Mouse (Mus musculus) heart, adult 9 months (tissue): ENCODE measurements around the gene Stat3.

Source experiments
- DNase-seq, 2 experiments: peaks; one replicate each; pipeline ENCODE4 v3.0.0; 2022; ENCODE audit warnings: low spot score in 2 of 2

Gene Stat3

DNA sequence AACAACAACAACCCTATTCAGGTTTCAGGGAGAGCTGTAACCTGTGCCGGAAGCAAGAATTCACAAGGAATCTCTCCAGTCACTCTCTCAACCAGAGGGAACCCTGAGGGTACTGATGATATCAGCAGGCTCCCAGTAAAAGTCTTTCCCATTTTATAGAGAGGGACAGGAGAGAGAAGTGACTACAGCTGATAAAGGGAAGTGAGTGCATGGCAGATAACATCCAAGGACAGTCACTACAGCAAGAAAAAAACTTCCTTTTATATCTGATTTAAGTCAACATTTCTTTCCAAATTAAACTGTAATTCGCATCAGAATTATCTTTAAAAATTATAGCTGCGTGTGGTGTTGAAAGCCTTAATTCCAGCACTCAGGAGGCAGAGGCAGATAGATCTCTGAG lies 12.0 kb downstream of the Stat3 start:
- DNase-seq = no peak

DNA sequence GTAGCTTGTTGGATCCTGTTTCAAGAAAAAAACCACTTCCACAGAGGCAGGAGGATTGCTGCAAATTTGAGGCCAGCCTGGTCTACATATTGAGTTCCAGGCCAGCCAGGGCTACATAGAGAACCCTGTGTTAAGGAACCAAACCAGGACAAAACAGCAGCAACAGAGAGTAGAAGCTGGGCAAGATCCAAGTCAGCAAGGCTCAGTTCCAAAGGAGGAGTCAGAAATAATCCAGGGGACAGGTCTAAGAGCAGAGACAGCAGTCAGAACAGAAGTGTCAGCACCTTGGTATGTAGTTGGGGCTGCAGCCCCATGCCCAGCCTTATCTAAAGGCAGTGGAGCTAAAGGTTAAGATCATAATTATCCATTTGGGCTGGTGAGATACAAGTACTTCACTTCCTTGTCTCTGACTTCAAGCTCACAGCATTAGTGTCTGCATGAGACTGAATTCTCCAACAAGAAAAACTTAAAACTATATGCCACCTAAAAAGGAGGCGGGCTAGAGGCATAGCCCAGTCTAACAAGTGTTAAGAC lies 14.9 kb downstream of the Stat3 start:
- no peak for DNase-seq

DNA sequence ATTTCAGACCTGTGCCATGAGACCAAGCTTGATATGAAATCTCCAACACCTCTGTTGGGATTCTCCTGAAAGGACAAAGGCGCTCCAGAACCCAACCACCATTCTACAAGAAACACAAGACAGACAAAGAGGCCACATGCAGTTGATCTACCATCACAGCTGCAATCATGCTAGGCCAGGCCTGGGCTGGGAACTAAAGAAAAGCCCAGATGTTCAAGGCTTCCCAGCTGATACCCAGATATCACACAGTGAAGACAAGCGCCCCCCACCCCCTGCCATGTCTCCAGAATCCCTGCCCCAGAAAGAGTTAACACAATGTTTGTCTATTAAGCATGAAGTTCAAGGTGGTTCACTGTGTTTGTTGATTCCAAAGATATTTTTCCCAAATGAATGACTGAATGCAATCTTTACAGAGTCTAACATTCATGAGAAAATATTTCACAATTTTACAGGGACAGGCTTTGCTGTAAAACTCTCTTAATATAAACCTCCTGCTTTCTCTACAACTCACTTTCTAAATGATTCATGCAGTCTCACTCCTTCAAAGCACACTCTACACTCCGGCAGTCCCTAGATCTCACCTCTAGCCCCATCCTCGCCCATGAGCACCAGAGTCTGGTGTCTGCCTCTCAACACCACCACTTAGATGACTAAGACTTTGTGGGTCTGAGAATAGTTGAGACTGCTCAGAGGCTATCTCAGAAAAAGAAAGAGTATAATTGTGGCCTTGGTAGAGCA lies 18.3 kb downstream of the Stat3 start:
- DNase-seq = no peak

DNA sequence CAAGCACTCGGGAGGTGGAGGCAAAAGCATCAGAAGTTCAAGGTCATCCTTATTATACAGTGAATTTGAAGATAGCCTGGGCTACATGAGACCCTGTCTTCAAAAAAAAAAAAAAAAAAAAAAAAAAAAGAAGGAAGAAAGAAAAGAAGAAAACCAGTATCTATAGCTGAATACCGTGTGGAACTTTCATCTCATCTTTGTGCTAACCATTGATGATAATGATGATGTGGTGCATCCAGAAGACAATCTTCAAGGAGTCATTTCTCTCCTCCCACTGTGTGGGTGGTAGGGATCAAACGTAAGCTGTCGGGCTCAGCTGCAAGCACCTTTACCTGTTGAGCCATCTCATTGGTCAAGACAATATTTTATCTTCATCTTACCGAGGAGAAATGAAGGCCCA lies 21.3 kb downstream of the Stat3 start:
- no peak for DNase-seq

DNA sequence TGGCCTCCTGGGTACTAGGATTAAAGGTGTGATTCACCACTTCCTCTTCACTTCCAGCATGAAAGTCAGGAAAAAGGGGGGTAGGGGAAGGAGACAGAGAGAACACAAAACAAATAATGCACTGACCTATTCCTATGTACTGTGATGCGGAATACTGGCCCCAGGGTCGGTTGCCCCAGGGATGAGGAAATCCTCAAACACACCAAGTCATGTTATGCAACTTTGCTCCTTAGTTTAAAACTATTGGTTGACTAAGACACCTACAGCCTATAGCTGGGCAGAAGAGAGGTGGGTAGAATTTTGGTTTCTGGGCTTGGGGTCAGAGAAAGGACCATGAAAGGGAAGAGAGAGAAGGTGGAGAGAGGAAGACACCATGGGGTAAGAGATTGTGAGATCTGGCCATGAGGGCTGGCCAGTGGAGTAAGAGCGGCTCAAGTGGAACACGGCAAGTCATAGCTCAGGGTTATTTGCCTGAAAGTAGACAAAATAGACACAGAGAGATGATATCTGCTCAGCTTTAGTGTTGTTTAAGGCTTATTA lies 22.8 kb downstream of the Stat3 start:
- DNase-seq = no peak

DNA sequence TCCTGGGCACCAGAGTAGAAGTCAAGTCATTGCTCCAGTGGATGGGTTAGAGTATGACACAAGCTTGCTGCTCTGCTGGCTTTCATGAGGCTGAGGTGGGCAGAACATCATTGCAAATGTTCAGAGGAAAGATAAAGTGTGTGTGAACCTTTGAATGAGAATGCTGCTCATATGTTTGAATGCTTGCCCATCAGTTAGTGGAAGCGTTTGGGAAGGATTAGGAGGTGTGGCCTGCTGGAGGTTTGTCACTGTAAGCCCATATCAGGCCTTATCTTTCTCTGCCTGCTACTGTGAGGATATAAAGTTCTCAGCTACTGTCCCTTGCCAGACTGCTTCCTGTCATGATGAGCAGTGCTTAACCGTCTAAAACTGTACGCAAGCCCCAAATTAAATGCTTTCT lies 24.3 kb downstream of the Stat3 start:
- DNase-seq = no peak

DNA sequence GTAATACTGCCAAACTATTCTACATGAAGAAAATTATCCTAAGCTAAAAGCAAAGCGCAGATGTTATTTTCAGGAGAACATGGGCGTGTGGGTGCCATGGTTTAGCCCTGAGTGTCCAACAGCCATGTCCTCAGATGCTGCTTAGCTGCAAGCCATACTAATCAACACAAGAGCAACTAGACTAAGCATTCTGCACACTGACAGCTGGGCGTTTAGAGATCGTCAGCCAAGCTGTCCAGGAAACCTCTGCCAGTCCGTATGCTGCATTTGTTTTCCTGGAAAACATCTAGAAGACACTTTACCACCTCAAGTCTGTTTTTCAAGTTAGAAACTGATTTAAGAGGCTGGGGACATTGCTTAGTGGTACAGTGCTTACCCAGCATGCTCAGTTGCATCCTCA lies 24.9 kb downstream of the Stat3 start:
- DNase-seq = no peak

DNA sequence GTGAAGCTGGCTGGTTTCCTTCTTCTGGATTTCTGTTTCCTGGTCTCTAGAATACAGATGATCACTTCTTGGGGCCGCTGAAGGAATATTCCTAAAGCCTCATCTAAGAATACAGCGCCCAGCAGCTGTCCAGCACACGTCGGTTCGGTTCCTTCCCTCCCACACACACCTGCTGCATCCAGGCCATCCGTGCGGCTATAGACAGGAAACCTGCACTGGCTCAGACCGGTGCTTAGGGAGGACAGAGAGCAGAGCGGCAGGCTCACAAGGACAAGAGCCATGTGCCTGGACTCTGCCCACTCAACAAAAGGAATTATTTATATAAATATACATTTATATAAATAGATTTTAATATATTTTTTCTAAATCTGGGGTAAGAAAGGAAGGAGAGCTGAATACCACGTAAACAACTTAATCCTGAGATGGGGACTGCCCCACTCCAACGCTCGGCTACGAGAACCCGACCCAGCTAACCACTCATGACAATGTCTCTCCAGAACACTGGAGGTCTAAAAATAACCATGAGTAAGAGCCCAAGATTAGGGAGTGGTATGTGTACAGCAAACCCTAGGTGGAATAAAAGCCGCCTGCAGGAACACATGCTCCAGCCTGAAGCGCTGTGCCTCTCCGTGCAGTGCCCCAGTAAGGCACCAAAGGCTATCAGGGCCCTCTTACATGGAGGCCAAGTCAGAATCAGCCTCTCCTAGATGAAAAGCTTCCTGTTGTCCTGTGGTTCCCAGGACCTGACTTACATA lies 26.8 kb downstream of the Stat3 start:
- peak; percentile 56 to 59 for DNase-seq

DNA sequence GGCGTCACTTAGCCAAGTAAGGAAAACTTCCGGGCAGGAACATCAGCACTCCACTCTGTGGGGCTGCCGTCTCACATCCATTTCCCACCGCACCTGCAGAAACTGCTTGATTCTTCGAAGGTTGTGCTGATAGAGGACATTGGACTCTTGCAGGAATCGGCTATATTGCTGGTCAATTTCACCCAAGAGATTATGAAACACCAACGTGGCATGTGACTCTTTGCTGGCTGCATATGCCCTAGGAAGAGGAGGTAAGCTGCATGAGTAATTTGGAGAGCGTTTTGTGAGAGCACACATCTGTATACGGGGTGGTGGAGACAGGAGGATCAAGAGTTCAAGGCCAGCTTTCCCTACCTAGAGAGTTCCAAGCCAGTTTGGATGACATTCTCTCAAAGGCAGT lies 30.8 kb downstream of the Stat3 start:
- DNase-seq = no peak

DNA sequence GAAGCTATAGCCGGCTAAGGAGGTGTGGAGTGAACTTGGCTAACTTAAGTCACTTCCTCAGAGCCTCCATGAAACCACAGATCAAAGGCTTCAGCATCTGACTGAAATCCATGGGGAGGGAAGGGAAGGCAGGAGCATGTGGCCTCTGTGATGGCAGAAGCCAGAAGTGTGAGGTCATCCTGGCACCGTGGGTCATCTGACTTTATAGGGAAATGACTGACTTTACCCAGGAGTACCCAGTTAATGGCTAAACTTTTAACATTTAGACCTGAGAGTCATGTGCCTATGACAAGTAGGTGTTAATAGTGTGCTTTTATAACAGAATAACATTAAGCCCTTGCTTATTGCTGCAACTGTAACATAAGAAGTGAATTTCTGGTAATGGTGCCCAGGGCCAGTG lies 31.2 kb downstream of the Stat3 start:
- no peak for DNase-seq

DNA sequence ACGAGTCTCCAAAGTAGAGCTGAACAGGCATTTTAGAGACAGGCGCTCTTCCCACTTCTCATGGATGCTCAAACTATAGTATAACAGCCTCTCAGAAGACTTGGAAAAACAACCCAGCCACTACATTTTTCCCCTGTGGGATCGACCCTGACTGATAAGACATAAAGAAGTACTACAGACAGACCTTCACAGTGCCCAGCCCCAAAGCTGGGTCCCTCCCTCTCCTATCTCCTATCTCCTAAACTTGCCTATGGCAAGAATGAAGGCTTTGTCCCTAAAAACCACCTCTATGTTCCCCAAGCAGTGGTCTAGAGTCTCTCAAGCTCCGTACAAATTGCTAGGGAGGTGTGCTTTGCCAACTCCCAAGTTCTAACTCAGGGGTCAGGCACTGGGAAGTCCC lies 32.5 kb downstream of the Stat3 start:
- DNase-seq = no peak

DNA sequence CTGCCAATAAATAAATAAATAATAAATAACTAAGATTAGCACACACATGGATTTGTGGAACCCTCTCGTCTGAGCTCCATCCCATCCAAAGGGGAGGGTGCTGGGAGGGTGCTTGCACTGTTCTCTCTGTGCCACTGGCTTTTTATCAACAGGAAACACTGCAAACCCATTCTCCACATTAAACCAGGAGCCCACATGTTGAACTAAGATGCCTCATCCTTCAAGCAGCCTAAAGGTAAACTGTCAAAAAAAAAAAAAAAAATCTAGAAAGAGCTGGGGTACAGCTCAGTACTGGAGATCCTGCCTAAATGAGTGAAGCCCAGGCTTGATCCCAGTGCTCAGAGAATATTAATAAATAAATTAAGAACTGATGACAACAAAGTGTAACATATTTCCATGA lies 33.4 kb downstream of the Stat3 start:
- DNase-seq = no peak

DNA sequence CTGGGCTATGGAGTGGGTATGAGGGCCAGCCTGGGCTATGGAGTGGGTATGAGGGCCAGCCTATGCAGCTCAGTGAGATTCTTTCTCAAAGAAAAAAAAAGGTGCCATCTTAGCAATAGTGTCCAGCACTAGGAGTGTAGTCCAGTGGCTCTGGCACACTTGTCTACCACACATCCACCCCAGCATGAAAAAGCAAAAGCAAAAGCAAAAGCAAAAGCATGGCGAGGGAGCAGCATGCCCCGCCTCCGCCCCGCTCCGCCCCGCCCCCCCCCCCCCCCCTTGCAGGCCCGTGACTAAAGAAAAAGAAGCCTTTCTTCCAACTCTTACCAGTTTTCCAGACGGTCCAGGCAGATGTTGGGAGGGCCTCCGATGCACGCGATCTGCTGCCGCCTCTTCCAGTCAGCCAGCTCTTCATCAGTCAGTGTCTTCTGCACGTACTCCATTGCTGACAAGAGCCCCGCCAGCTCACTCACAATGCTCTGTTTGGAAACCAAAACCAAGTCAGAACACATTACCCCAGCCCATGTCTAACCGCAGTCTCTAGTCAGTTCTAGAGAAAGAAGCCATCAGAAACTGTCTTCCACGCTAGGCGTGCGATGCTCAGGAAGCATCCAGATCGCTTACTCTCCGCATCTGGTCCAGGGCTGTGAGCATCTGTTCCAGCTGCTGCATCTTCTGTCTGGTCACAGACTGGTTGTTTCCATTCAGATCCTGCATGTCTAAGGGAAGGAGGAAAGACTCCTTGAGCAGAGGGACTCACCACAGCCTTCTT lies 34.6 kb downstream of the Stat3 start:
- no peak for DNase-seq

DNA sequence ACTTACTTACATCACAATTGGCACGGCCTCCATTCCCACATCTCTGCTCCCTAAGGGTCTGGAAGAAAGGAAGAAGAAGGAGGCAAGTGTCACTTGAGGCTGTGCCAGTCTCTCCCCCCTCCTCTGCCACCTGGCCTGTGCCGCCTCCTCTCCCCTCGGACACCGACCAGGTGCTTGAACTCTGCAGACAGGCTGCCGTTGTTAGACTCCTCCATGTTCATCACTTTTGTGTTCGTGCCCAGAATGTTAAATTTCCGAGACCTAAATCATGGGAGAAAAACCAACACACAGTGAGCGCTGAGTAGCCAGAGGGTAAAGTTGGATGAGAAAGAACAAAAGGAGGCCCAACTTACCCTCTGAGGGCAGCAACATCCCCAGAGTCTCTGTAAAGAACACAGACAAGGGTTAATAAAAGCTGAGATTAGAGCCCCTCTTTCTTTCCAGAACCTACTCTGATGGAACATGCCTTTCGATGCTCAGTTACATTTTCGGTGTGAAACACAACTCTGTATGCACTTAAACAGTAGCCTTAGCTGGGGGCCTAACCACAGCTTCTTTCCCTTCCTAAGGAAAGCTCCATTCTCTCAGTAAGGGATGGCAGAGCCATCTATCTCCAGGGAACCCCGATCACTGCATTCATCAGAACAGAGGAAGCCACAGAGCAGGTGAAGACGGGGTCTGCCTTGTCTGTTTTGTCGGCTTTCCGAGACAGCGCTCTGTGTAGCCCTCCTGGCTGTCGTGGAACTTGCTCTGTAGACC lies 40.7 kb downstream of the Stat3 start:
- no peak for DNase-seq

DNA sequence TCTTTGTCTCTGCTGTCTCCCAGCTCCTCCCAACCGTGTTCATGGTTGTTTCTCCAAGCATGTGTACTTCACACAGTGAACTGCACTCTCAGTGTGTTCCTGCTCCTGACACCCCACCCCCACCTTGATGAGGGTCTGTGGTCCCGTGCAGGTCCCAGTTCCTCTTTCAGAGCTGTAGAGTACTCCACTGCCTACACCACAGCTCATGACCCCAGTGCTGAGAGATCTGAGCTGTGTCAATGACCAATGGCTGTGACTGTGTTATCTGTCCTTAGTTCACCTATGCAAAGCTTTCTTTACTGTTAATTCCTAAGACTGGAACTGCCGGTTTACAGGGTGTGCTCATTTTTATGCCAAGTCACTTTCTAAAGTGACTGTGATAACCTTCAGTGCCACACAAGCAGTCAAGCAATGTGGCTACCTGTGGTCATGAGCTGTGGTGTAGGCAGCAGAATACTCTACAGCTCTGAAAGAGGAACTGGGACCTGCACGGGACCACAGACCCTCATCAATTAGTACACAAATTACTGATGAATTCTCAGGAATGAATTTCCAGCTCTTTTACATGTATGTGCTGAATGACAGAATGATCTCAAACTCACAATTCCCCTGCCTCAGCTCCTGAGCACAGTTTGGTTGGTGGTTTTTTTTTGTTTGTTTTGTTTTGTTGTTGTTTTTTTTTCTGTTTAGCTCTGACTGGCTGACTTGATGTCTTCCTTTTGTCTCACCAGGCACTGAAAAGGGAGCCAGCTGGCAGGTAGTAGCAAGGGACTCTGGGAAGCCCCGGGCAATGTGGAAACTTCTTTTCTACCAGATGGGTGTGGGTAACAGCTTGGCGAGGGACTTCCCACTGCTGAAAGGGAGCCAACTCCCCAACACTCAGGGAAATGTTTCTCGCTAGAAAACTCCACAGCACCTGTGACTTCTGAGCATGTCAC lies 41.8 kb downstream of the Stat3 start:
- no peak for DNase-seq

DNA sequence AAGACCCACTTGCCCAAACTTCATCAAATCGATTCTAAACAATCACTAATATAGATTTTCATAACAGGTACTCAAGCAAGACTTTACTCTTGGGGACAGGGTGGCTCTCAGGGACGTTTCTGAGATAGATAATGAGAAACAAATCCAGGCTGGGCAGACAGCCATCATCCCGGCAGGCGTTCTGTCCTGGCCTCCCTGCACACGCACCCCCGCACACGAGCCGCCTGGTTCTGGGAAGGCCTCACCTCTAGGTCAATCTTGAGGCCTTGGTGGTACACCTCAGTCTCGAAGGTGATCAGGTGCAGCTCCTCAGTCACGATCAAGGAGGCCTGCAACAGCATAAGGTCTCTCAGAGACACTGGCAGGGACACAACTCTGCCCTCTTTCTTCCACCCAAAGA lies 43.3 kb downstream of the Stat3 start:
- no peak for DNase-seq

DNA sequence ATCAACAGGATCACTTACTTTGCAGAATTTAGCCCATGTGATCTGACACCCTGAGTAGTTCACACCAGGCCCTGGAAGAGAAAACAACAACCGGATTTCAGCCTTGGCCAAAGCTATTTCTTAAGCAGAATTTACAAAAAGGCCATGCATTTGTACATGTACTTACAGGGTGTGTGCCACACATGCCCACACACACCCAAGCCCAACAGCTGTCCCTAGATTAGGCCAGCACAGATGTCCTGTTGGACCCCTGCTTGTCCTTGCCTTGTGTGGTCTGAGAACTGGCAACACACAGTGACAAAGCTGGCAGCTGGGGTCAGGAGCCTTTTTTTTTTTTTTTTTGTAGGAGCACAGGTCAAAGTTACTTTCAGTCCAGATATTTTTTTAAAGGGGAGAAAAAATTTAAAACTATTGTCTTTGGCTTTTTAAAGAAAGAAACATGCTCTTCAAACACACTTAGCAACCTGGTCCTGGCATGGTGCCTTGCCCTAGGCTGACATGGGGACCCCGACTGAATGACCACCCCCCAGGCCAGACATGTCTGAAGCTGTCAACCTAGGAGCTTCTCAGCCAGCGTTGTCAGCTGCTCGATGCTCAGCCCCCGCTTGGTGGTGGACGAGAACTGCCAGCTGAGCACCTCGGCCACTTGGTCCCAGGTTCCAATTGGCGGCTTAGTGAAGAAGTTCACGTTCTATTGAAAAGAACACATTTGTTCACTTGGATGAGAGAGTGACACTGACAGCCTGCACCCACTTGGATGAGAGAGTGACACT lies 45.0 kb downstream of the Stat3 start:
- DNase-seq = no peak

DNA sequence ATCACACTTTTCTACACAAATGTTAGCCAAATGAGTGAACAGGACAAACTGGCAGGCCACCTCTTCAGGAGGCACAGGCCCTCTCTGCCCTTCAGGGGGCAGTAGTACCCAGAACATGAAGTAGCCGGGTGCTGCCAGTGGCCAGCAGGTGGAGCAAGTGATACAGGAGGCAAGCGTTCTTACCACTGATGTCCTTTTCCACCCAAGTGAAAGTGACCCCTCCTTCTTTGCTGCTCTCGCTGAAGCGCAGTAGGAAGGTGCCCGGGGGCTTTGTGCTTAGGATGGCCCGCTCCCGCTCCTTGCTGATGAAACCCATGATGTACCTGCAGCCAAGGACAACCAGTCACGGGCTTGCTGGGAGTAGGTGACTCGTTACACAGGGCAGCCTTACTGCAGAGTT lies 45.9 kb downstream of the Stat3 start:
- peak; percentile 83 to 91 for DNase-seq

DNA sequence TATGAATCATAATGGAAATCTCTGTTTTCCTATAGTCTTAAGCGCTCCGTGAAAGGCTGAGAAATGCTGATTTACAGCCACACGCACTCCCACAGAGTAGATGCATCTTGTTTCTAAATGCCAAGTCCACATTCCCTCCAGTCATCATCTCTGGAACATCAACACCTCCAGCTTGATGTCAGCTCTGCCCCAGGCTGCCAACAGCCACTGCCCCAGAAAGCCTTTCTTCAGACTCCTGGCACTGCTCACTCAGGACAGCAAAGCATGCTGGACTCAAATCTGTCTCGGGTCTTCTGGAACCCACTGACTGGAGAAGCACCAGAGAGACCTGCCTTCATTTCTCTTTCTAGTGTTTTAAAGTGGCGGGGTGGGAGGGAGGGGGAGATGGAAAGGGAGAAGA lies 46.9 kb downstream of the Stat3 start:
- DNase-seq = peak; percentile 23 to 48
